8 mouse cellular contexts compared by ENCODE assay signal in genomic region chr2:165885225-165885950, GRCm38 (mm10). TPM values are rescaled to one million over a fixed set of nuclear protein-coding genes. Genes with fewer than 3 reads are reported as not detected.
DNase-seq lines count a peak whose midpoint lies in the region; ATAC-seq and TF ChIP-seq lines count a peak whose summit lies in the region.

No protein-coding gene starts in this region.

- peak; percentile 92 for DNase-seq in MEL (ENCODE audit: low read depth, low spot score)
- DNase-seq in heart, postnatal 4 days = peak; percentile 69
- DNase-seq in layer of hippocampus, adult 2 months (ENCODE audit: low spot score in 2 of 2) = peak; percentile 44 to 83
- DNase-seq in retina, postnatal 1 day = peak; percentile 80
- DNase-seq in yolk sac, embryonic 10.5 days (ENCODE audit: low spot score) = peak; percentile 88

- H3K9ac ChIP-seq in MEL (ENCODE audit: control insufficient read depth, low read depth, low read length, poor library complexity, severe bottlenecking) = peak overlapping the region; percentile 97
- H3K9ac ChIP-seq in forebrain, embryonic 12.5 days = peak overlapping the region; percentile 70
- peak overlapping the region; percentile 79 for H3K9ac ChIP-seq in lung, embryonic 16.5 days (ENCODE audit: low read length)

- peak overlapping the region; percentile 100 for H3K27ac ChIP-seq in MEL (ENCODE audit: control insufficient read depth, low read depth, low read length)
- H3K27ac ChIP-seq in brown adipose tissue, adult 24 weeks (replicated peaks; ENCODE audit: low read depth, low read length) = peak overlapping the region; percentile 99
- H3K27ac ChIP-seq in forebrain, embryonic 12.5 days = peak overlapping the region; percentile 100
- H3K27ac ChIP-seq in layer of hippocampus, adult 2 months = peak overlapping the region; percentile 100
- H3K27ac ChIP-seq in lung, embryonic 16.5 days (ENCODE audit: low read length) = peak overlapping the region; percentile 100

- no peak for TF ChIP-seq CTCF in MEL (IDR thresholded peaks at IDR 0.05 in 2 of 3, conservative IDR thresholded peaks at IDR 0.05 in 1 of 3; ENCODE audit: control insufficient read depth in 1 of 3, insufficient read depth in 1 of 3, low read depth in 2 of 3, low read length in 3 of 3, poor library complexity in 1 of 3, severe bottlenecking in 1 of 3)
- TF ChIP-seq CTCF in layer of hippocampus, adult 2 months (conservative IDR thresholded peaks at IDR 0.05) = no peak

- TF ChIP-seq EP300 in MEL (IDR thresholded peaks at IDR 0.05; ENCODE audit: low read depth in 1 of 2, low read length in 2 of 2) = peak; percentile 11 to 68; a peak in 2 of 4 replicates

- peak; percentile 1 to 53; a peak in 2 of 4 replicates for TF ChIP-seq POLR2A in MEL (IDR thresholded peaks at IDR 0.05; ENCODE audit: control insufficient read depth in 1 of 2, insufficient read depth in 1 of 2, low read depth in 1 of 2, low read length in 2 of 2, poor library complexity in 1 of 2)

- peak overlapping the region; percentile 38 for H3K4me2 ChIP-seq in forebrain, embryonic 12.5 days
- peak overlapping the region; percentile 73 for H3K4me2 ChIP-seq in lung, embryonic 16.5 days (ENCODE audit: low read depth, low read length)

- ATAC-seq in forebrain, embryonic 12.5 days (ENCODE audit: low FRiP score) = no peak; the same call in 1 of the 2 replicates
- peak; percentile 23 for ATAC-seq in lung, embryonic 16.5 days (ENCODE audit: low read depth)

- no peak for TF ChIP-seq RAD21 in MEL (IDR thresholded peaks at IDR 0.05; ENCODE audit: low read depth, low read length)

- 5% methylated on average over 17 of the region's 17 CpGs for WGBS in forebrain, embryonic 12.5 days
- WGBS in lung, embryonic 16.5 days = 7% methylated on average over 15 of the region's 17 CpGs

- H3K9me3 ChIP-seq in MEL (replicated peaks; ENCODE audit: insufficient read depth, low read length) = no peaks in the 10 kb centered on the region
- H3K9me3 ChIP-seq in forebrain, embryonic 12.5 days = no peaks in the 10 kb centered on the region
- H3K9me3 ChIP-seq in lung, embryonic 16.5 days (ENCODE audit: control insufficient read depth, low read length) = no peaks in the 10 kb centered on the region

- H3K4me1 ChIP-seq in MEL (ENCODE audit: control insufficient read depth in 1 of 2, insufficient read depth in 2 of 2, low read length in 2 of 2) = peaks cover 28 to 65% of the 10 kb centered on the region in 2 experiments
- peaks cover 58% of the 10 kb centered on the region for H3K4me1 ChIP-seq in brown adipose tissue, adult 24 weeks (ENCODE audit: control insufficient read depth, insufficient read depth, insufficient read length, low read length)
- H3K4me1 ChIP-seq in forebrain, embryonic 12.5 days = peaks cover 99% of the 10 kb centered on the region
- peaks cover 80% of the 10 kb centered on the region for H3K4me1 ChIP-seq in lung, embryonic 16.5 days (replicated peaks; ENCODE audit: control insufficient read depth, insufficient read depth, low read length)

- H3K36me3 ChIP-seq in MEL (ENCODE audit: control insufficient read depth in 1 of 2, insufficient read depth in 2 of 2, low read length in 2 of 2) = peaks cover 0 to 57% of the 10 kb centered on the region in 2 experiments; a peak in 2 of 4 replicates
- H3K36me3 ChIP-seq in forebrain, embryonic 12.5 days (replicated peaks) = no peaks in the 10 kb centered on the region
- no peaks in the 10 kb centered on the region for H3K36me3 ChIP-seq in lung, embryonic 16.5 days (ENCODE audit: control insufficient read depth, insufficient read depth, low read length)

- peaks cover 73% of the 10 kb centered on the region for H3K79me2 ChIP-seq in MEL (ENCODE audit: control insufficient read depth, insufficient read depth, low read length, poor library complexity)

- peak overlapping the region; percentile 47 to 51 for H3K4me3 ChIP-seq in MEL (ENCODE audit: control insufficient read depth in 1 of 2, insufficient read depth in 1 of 2, low read depth in 2 of 2, low read length in 2 of 2)
- H3K4me3 ChIP-seq in brown adipose tissue, adult 24 weeks (ENCODE audit: insufficient read depth, low read depth, low read length) = peak overlapping the region; percentile 14; the same call in 1 of the 2 replicates
- no peak overlapping the region for H3K4me3 ChIP-seq in forebrain, embryonic 12.5 days (replicated peaks)
- H3K4me3 ChIP-seq in layer of hippocampus, adult 2 months = no peak overlapping the region
- no peak overlapping the region for H3K4me3 ChIP-seq in lung, embryonic 16.5 days (ENCODE audit: low read length)

- H3K27me3 ChIP-seq in MEL (ENCODE audit: control insufficient read depth in 1 of 2, insufficient read depth in 2 of 2, low read length in 2 of 2) = no peaks in the 10 kb centered on the region
- no peaks in the 10 kb centered on the region for H3K27me3 ChIP-seq in forebrain, embryonic 12.5 days
- no peaks in the 10 kb centered on the region for H3K27me3 ChIP-seq in lung, embryonic 16.5 days (ENCODE audit: control insufficient read depth, insufficient read depth, low read depth, low read length)

TF ChIP-seq in MEL, 35 proteins besides CTCF, POLR2A, EP300 and RAD21 (continues in another document):
- peak; percentile 89 for TF ChIP-seq MYC (IDR thresholded peaks at IDR 0.05; ENCODE audit: low read depth, low read length)
- TF ChIP-seq MXI1 (IDR thresholded peaks at IDR 0.05; ENCODE audit: low read depth, low read length) = peak; percentile 72
- TF ChIP-seq ETS1 (IDR thresholded peaks at IDR 0.05; ENCODE audit: low read depth, low read length) = peak; percentile 74
- no peak for TF ChIP-seq ZKSCAN1 (IDR thresholded peaks at IDR 0.05; ENCODE audit: low read depth, low read length)
- peak; percentile 31; the same call in 1 of the 2 replicates for TF ChIP-seq MAFK (IDR thresholded peaks at IDR 0.05; ENCODE audit: borderline replicate concordance, low read depth, low read length)
- peak; percentile 78 for TF ChIP-seq MAX (IDR thresholded peaks at IDR 0.05; ENCODE audit: low read length)
- TF ChIP-seq GABPA (IDR thresholded peaks at IDR 0.05; ENCODE audit: low read depth, low read length) = peak; percentile 54; the same call in 1 of the 2 replicates
- no peak for TF ChIP-seq GATA1 (IDR thresholded peaks at IDR 0.05; ENCODE audit: low read depth, low read length)
- no peak for TF ChIP-seq USF2 (IDR thresholded peaks at IDR 0.05; ENCODE audit: borderline replicate concordance in 1 of 2, insufficient read depth in 1 of 2, low read depth in 1 of 2, low read length in 2 of 2)
- no peak for TF ChIP-seq MEF2A (IDR thresholded peaks at IDR 0.05; ENCODE audit: extremely low read depth, insufficient replicate concordance, low read depth, low read length, poor library complexity, severe bottlenecking)
- peak; percentile 70 for TF ChIP-seq SIN3A (IDR thresholded peaks at IDR 0.05; ENCODE audit: low read length)
- peak; percentile 70 for TF ChIP-seq TBP (IDR thresholded peaks at IDR 0.05; ENCODE audit: low read depth, low read length)
- 0 out of 2 replicates have a peak, but pooled peaks have one; percentile 5 for TF ChIP-seq SMC3 (IDR thresholded peaks at IDR 0.05; ENCODE audit: low read depth, low read length)
- TF ChIP-seq JUND (IDR thresholded peaks at IDR 0.05; ENCODE audit: low read depth, low read length) = no peak
- peak; percentile 76; the same call in 1 of the 2 replicates for TF ChIP-seq CHD1 (IDR thresholded peaks at IDR 0.05; ENCODE audit: low read depth, low read length)
- TF ChIP-seq TAL1 (IDR thresholded peaks at IDR 0.05; ENCODE audit: low read length) = no peak
- peak; percentile 67 for TF ChIP-seq NELFE (IDR thresholded peaks at IDR 0.05; ENCODE audit: low read depth, low read length)
- 0 out of 2 replicates have a peak, but pooled peaks have one; percentile 40 for TF ChIP-seq POLR2AphosphoS5 (IDR thresholded peaks at IDR 0.05; ENCODE audit: borderline replicate concordance, low read depth, low read length)
- TF ChIP-seq E2F4 (IDR thresholded peaks at IDR 0.05; ENCODE audit: borderline replicate concordance, low read depth, low read length) = peak; percentile 34; the same call in 1 of the 2 replicates
- peak; percentile 10; the same call in 1 of the 2 replicates for TF ChIP-seq TCF12 (IDR thresholded peaks at IDR 0.05; ENCODE audit: low read depth, low read length)
- 0 out of 2 replicates have a peak, but pooled peaks have one; percentile 35 for TF ChIP-seq KAT2A (conservative IDR thresholded peaks at IDR 0.05; ENCODE audit: low read depth, low read length)
- TF ChIP-seq HCFC1 (IDR thresholded peaks at IDR 0.05; ENCODE audit: low read depth, low read length) = peak; percentile 77
- no peak for TF ChIP-seq ZC3H11A (IDR thresholded peaks at IDR 0.05; ENCODE audit: low read depth, low read length)
- TF ChIP-seq BHLHE40 (IDR thresholded peaks at IDR 0.05; ENCODE audit: borderline replicate concordance, low read depth, low read length) = peak; percentile 39; the same call in 1 of the 2 replicates
- TF ChIP-seq CHD2 (IDR thresholded peaks at IDR 0.05; ENCODE audit: low read length) = peak; percentile 52; the same call in 1 of the 2 replicates
- peak; percentile 69; the same call in 1 of the 2 replicates for TF ChIP-seq ELF1 (IDR thresholded peaks at IDR 0.05; ENCODE audit: low read depth, low read length)
- no peak for TF ChIP-seq POLR2AphosphoS2 (IDR thresholded peaks at IDR 0.05; ENCODE audit: low read length)
- peak; percentile 69 for TF ChIP-seq MAZ (IDR thresholded peaks at IDR 0.05; ENCODE audit: low read depth, low read length)
- TF ChIP-seq UBTF (IDR thresholded peaks at IDR 0.05; ENCODE audit: borderline replicate concordance, insufficient read depth, low read depth, low read length) = no peak
- TF ChIP-seq MYB (IDR thresholded peaks at IDR 0.05; ENCODE audit: low read depth, low read length) = peak; percentile 65
- no peak for TF ChIP-seq USF1 (IDR thresholded peaks at IDR 0.05; ENCODE audit: low read depth, low read length)
- no peak; the same call in 1 of the 2 replicates for TF ChIP-seq ZMIZ1 (IDR thresholded peaks at IDR 0.05; ENCODE audit: low read depth, low read length)
- TF ChIP-seq ZNF384 (IDR thresholded peaks at IDR 0.05; ENCODE audit: low read depth, low read length) = peak; percentile 11; the same call in 1 of the 2 replicates

RNA-seq across cellular contexts. Expression of gene Zmynd8, which starts 13.4 kb away (rescaled TPM):
- total RNA-seq in MEL (2012; rRNA removed) = 30.3 and 37.3 TPM in 2 replicates
- polyA plus RNA-seq in MEL (2012; ENCODE audit: insufficient read depth in 1 of 2, insufficient read length in 2 of 2, low read depth in 1 of 2, low replicate concordance in 2 of 2, missing spikeins in 1 of 2) = 10 to 100 TPM; 41.6 to 89.2 TPM
- 6.7 and 17.9 TPM in 2 replicates for polyA plus RNA-seq in brown adipose tissue, adult 24 weeks (2012; ENCODE audit: insufficient read depth, insufficient read length, missing spikeins)
- polyA plus RNA-seq in forebrain, embryonic 12.5 days (2016; fragmentation: Nextera tagmentation; extraction: Ambion mirVana) = 67.6 and 71.5 TPM in 2 replicates
- total RNA-seq in heart, postnatal 4 days (2021) = 10 to 100 TPM; 49.5 to 50.4 TPM
- 100 to 1,000 TPM; 173 to 186 TPM for total RNA-seq in layer of hippocampus, adult 2 months (2021)
- 40.6 and 48.7 TPM in 2 replicates for polyA plus RNA-seq in lung, embryonic 16.5 days (2015; fragmentation: Nextera tagmentation; extraction: Ambion mirVana)

Comparison
In these comparisons a context has a peak if more than half of its experiments do, and no peak if none do; other contexts are left out.
1. H3K4me3 ChIP-seq: peak in MEL (2 of 2) and brown adipose tissue, adult 24 weeks (single experiment); none in forebrain, embryonic 12.5 days (single experiment), layer of hippocampus, adult 2 months (single experiment) and lung, embryonic 16.5 days (single experiment).
2. Peak in every context shown above with its lines, with median percentiles within 50 percentile points of each other: DNase-seq, H3K27ac ChIP-seq and H3K9ac ChIP-seq.